Mouse (Mus musculus): ENCODE measurements around the gene Grin3a. TPM values are rescaled to one million over a fixed set of nuclear protein-coding genes. Genes with fewer than 3 reads are reported as not detected.
"Not testable (repeated sequence)": the region's sequence is repeated elsewhere in the genome, so short reads cannot be mapped to it uniquely, and the experiment has no call there.

Grin3a gene
- polyA plus RNA-seq, 1 experiment from 2014 or later: 30.0 TPM

DNA sequence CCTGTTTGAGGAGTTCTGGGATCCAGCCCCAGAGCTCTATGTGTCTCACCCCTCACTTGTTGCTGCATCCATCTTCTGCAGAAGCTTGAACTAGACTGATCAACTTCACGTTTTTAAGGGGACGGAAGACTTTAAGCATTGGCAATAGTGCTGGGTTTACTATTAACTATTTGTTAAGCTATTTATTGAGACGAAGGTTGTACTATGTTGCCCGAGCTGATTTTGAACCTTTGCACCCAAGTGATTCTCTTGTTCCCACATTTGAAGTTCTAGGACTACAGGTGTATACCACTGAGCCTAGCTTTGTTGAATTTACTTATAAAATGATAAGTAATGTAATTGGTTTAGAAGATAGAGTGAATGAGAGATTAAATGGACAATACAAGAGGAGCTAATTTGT lies 221.6 kb downstream of the Grin3a start:
- Histone ChIP-seq H3K27me3 (ENCODE audit: control insufficient read depth, insufficient read depth, low read depth, low read length) (no peaks in the 10 kb centered on the region), H3K9ac (ENCODE audit: low read depth, low read length) (no peak overlapping the region), H3K4me3 (ENCODE audit: low read depth, low read length) (no peak overlapping the region), H3K27ac (ENCODE audit: low read length) (no peak overlapping the region), H3K4me1 (ENCODE audit: control insufficient read depth, insufficient read depth, low read length) (no peaks in the 10 kb centered on the region), H3K36me3 (ENCODE audit: control insufficient read depth, insufficient read depth, low read length) (no peaks in the 10 kb centered on the region), H3K4me2 (ENCODE audit: low read length) (no peak overlapping the region), H3K9me3 (replicated peaks; ENCODE audit: control insufficient read depth, low read length, poor library complexity, severe bottlenecking) (no peaks in the 10 kb centered on the region)
- no peak for ATAC-seq
- WGBS: 88% methylated on average over 4 of the region's 4 CpGs

DNA sequence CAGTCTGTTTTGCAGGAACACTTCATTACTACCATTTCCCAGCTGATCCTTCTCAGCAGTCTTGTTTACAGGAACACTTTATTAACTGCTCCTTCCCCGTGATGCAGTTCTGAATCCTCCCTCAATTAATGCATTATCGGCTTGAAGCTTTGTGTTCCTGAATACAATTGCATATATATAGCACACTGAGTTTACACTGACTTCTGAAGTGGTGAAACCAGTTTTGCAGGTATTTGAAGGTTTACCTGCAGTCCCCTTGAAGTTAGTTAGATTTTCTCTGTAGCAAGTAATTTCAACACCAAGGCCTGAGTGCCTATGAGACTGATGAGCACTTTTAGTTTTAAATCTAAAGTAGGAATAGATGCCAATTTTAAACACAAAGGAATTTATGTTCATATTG lies 223.3 kb downstream of the Grin3a start:
- Histone ChIP-seq H3K27me3 (ENCODE audit: control insufficient read depth, insufficient read depth, low read depth, low read length) (no peaks in the 10 kb centered on the region), H3K27ac (ENCODE audit: low read length) (no peak overlapping the region), H3K4me2 (ENCODE audit: low read length) (no peak overlapping the region), H3K9me3 (replicated peaks; ENCODE audit: control insufficient read depth, low read length, poor library complexity, severe bottlenecking) (no peaks in the 10 kb centered on the region), H3K4me3 (ENCODE audit: low read depth, low read length) (no peak overlapping the region), H3K36me3 (ENCODE audit: control insufficient read depth, insufficient read depth, low read length) (no peaks in the 10 kb centered on the region), H3K9ac (ENCODE audit: low read depth, low read length) (no peak overlapping the region), H3K4me1 (ENCODE audit: control insufficient read depth, insufficient read depth, low read length) (no peaks in the 10 kb centered on the region)
- ATAC-seq: no peak
- WGBS: 87% methylated on average over 2 of the region's 2 CpGs

DNA sequence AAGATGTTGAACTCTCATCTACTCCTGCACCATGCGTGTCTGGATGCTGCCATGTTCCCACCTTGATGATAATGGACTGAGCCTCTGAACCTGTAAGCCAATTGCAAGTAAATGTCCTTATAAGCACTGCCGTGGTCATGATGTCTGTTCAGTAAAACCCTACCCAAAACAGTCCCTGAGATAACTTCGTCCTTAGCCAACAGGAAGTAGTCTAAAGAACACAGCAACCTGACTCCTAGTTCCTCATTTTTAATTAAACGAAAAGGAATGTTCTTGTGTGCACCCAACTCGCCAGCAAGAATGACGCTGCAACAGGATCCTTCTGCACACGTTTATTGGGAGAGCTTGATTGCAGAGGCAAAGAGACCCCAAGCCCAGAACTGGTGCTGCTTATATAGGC lies 225.7 kb downstream of the Grin3a start:
- H3K27me3 ChIP-seq (ENCODE audit: control insufficient read depth, insufficient read depth, low read depth, low read length); H3K4me2 ChIP-seq (ENCODE audit: low read length); H3K36me3 ChIP-seq (ENCODE audit: control insufficient read depth, insufficient read depth, low read length); H3K27ac ChIP-seq (ENCODE audit: low read length); H3K4me3 ChIP-seq (ENCODE audit: low read depth, low read length); H3K9ac ChIP-seq (ENCODE audit: low read depth, low read length); H3K9me3 ChIP-seq (replicated peaks; ENCODE audit: control insufficient read depth, low read length, poor library complexity, severe bottlenecking); ATAC-seq; H3K4me1 ChIP-seq (ENCODE audit: control insufficient read depth, insufficient read depth, low read length): not testable (repeated sequence)
- WGBS: 92% methylated on average over 7 of the region's 7 CpGs

DNA sequence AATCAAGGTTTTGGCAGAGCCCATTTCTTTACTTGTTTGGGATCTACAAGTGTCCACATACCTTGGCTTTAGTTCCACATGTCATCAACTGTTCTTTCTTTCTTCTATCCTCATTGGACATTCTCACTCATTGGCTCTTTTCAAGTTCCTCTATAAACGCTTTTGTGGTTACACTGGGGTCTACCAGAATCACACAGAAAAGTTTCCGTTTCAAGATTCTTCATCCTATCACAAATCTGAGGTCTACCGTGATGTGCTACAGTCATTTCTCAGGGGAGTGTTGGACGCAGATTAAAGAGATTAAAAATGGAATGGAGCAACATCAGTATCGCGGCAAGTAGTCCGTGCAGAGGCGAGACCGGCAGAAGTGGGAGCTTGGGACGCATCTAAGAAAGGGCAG lies 228.6 kb downstream of the Grin3a start:
- no peak for ATAC-seq
- Histone ChIP-seq H3K27ac (ENCODE audit: low read length) (no peak overlapping the region), H3K36me3 (ENCODE audit: control insufficient read depth, insufficient read depth, low read length) (no peaks in the 10 kb centered on the region), H3K4me2 (ENCODE audit: low read length) (no peak overlapping the region), H3K27me3 (ENCODE audit: control insufficient read depth, insufficient read depth, low read depth, low read length) (no peaks in the 10 kb centered on the region), H3K4me1 (ENCODE audit: control insufficient read depth, insufficient read depth, low read length) (no peaks in the 10 kb centered on the region), H3K9ac (ENCODE audit: low read depth, low read length) (no peak overlapping the region), H3K9me3 (replicated peaks; ENCODE audit: control insufficient read depth, low read length, poor library complexity, severe bottlenecking) (no peaks in the 10 kb centered on the region), H3K4me3 (ENCODE audit: low read depth, low read length) (no peak overlapping the region)
- WGBS: 91% methylated on average over 10 of the region's 10 CpGs

Other genes starting within 250 kb of the Grin3a start
- gene Tmem246, start 247.9 kb downstream of the Grin3a start, polyA plus RNA-seq (2015; fragmentation: Nextera tagmentation; extraction: Ambion mirVana): 120 and 134 TPM in 2 replicates
- 45.3 and 48.9 TPM in 2 replicates for gene Rnf20, start 213.7 kb downstream of the Grin3a start, polyA plus RNA-seq (2015; fragmentation: Nextera tagmentation; extraction: Ambion mirVana)
- 0.68 and 0.75 TPM in 2 replicates for gene Ppp3r2, start 163.7 kb downstream of the Grin3a start, polyA plus RNA-seq (2015; fragmentation: Nextera tagmentation; extraction: Ambion mirVana)

All from midbrain, embryonic 16.5 days (tissue).